Mouse (Mus musculus) megakaryocyte, embryonic 14.5 days (primary cell): ENCODE measurements around the gene Tmem30a.

ENCODE experiments used
- FLI1 ChIP-seq: IDR thresholded peaks from 2 replicates; pipeline ENCODE4 v1.6.1; 2012; ENCODE audit warnings: low read length, inconsistent platforms, mixed read lengths
- GATA1 ChIP-seq: IDR thresholded peaks from 3 replicates; pipeline ENCODE4 v1.6.1; 2012; ENCODE audit warnings: mixed read lengths, low read length, inconsistent platforms, borderline replicate concordance

- TF ChIP-seq FLI1 (no peak), GATA1 (no peak)
These were observed 48.3 kb downstream of the Tmem30a start for GRCm38 (mm10) chr9:79745036-79745435.
